Mouse (Mus musculus) CH12F3 (cell line): ENCODE measurements around the gene Gm20388.

ENCODE experiments used
- in situ Hi-C: fragments of 300-500 bp; cut with MboI; formaldehyde crosslinking; loops from 2 replicates; pipeline ENCODE4 v1.14.3; 2020; ENCODE audit warnings: low sequenced_read_pairs

The Gm20388 gene

GRCm38 (mm10) chr8:120507290-120507689, 596.6 kb downstream of the Gm20388 start:
- in situ Hi-C loops: no loop called here

GRCm38 (mm10) chr8:120509136-120510034, 598.7 kb downstream of the Gm20388 start:
- in situ Hi-C loops: no loop called here

GRCm38 (mm10) chr8:120510035-120510416, 599.4 kb downstream of the Gm20388 start:
- in situ Hi-C loops: no loop called here

- in situ Hi-C loops: no loop called here
Measured at GRCm38 (mm10) chr8:120510863-120511457, 600.3 kb downstream of the Gm20388 start.

DNA sequence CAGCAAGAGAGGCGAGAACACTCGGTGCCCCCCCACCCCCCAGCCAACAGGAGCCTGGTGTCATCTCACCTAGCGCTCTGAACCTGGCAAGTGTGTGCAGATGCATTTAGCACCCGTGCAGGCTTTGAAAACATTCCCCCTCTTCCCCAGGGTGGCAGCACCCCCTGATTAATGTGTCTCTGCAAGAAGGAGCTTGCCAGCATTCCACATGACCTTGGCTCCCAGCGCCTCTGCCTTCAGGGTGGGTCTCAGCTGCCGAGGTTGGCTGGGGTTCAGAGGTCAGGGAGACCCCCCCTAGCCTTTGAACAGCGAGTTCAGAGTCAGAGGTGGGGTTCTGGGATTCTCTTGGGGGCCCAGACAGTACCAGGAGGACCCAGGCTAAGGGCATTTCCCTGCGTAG, 601.1 kb downstream of the Gm20388 start:
- in situ Hi-C loops: no loop called here

DNA sequence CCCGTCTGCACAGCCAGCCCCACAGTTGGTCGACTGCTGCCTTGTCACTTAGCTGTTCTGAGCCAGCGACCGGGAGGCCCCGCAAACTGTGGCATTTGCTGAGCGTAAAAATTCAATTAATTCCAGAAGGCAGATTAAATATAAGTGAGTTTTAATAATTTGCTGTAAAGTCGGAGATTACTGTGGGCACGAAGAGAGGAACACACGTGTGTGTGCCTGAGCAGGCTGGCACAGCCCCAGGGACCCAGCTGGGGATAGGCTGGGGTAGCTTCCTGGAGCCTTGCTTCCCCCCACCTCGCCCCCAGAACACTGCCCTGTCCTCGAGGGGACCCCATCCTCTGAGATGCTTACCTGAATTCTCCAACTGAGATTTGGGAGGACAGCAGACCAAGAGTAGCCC, 601.7 kb downstream of the Gm20388 start:
- in situ Hi-C loops: no loop called here

- in situ Hi-C loops: no loop called here
Measured at GRCm38 (mm10) chr8:120513145-120513544, 602.5 kb downstream of the Gm20388 start.

DNA sequence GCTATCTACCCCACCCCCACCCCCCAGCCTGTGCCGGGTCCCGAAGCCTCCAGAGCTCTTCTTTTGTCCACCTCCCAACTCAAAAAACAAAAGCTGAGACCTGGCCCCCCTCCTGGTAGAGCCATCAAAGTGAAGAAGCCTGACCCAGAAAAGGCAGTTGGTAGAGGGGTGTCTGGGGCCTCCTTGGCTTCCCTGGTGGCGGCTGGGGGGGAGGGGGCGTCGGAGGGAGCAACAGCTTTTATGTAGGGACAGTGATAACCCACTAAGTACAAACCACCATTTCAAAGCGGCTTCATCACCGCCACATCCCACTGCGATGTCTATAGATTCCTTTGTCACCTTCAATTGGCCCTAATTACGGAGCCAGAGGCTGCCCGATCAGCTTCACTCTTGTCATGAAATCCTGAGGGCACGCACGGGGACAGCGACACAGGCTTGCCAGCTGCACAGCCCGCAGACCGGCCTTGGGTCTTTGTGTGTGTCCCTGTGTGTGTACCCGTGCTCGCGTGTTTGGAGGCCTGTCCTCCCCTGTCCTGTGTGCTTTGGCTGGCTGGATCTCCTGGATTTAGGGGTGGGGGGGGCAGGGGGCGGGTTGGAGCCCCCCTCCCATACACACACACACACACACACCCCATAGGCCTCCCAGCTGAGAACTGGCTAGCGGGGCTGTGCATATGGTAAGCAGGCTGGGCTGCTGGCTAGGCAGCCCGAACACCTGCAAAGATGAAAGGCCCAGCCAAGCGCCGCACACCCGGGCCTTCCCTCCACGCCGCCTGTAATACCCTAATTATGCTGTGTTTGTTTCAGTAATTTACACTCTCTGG, 603.2 kb downstream of the Gm20388 start:
- in situ Hi-C loops: no loop called here

GRCm38 (mm10) chr8:120515214-120515613, 604.6 kb downstream of the Gm20388 start:
- in situ Hi-C loops: no loop called here

GRCm38 (mm10) chr8:120515650-120516049, 605.0 kb downstream of the Gm20388 start:
- in situ Hi-C loops: no loop called here

- in situ Hi-C loops: no loop called here
Measured at GRCm38 (mm10) chr8:120516182-120516755, 605.6 kb downstream of the Gm20388 start.

GRCm38 (mm10) chr8:120517666-120518410, 607.2 kb downstream of the Gm20388 start:
- in situ Hi-C loops: no loop called here

GRCm38 (mm10) chr8:120518736-120519534, 608.3 kb downstream of the Gm20388 start:
- in situ Hi-C loops: no loop called here

DNA sequence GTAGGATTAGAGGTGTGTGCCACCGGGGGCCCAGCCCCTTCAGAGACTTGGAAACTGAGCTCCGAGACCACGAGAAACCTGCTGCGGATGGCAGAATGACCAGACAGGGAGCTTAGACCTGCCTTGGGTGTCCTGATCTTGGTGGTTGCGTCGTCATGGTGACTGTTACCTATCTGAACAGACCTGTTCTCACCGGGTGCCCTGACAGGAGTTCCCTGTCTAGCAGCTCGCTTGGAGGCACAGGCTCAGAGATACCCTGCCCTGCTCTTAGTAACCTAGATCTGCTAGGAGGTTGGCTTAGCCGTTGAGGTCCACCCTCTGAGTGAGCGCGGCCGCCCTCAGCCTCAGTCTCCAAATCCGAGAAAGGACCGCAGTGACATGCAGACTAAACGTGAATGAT, 609.6 kb downstream of the Gm20388 start:
- in situ Hi-C loops: no loop called here

DNA sequence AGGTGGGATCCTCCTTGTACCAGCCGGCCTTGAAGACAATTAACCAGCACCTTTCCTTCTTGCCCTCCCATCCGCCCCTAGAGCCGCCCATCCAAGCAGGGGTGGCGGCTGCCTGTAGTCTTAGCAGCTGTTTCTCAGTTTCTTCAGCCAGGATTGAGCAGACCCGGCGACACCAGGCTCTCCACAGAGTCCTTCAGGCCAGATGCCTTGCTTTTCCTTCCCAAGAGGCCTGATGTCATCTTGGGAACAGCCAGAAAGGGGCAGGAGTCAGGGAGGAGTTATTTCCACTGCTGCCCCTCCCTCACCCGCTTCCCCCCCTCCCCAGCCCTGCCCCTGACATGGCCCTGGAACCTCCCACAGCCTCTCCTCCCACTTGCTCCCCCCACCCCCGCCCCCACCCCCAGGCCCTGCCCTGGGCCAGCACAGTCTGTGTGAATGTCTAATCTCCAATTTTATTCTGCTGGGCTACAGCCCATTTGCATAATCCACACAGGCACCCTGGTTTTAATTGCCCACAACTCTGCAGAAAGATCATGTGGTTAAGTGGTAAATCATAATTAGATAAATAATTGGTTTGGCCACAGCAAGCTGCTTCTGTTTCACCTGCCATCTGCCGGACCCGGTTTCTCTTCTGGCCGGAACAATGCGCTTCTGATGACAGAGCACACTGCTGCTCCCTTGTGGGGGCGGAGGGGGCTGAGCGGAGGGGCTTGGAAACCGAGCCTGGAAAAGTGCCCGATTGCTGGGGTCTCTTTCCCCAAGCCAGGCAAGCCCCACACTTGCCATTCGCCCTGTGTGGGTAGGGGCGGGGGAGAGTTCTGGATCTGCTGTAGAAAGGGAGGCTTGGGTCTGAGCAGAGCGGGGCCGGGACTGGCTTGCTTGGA, 610.3 kb downstream of the Gm20388 start:
- in situ Hi-C loops: no loop called here

DNA sequence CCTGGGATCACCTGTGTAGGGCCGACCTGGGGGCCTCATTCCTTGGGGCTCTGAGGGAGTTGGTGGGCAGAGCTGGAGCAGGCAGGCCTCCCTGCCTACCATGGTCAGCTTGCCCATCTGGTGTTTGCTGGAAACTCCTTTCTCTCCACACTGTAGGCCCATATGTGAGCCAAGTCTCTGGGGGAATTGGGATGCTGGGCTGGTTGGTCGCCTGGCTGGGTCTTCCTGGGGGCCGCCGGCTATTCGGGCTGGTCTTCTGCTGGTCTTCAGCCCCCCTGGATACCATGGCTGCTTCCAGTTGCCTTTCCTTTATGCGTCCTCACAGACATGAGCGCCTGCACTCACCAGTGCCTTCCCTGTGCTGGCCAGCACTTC, 610.9 kb downstream of the Gm20388 start:
- in situ Hi-C loops: no loop called here

GRCm38 (mm10) chr8:120523641-120524040, 613.0 kb downstream of the Gm20388 start:
- in situ Hi-C loops: no loop called here

DNA sequence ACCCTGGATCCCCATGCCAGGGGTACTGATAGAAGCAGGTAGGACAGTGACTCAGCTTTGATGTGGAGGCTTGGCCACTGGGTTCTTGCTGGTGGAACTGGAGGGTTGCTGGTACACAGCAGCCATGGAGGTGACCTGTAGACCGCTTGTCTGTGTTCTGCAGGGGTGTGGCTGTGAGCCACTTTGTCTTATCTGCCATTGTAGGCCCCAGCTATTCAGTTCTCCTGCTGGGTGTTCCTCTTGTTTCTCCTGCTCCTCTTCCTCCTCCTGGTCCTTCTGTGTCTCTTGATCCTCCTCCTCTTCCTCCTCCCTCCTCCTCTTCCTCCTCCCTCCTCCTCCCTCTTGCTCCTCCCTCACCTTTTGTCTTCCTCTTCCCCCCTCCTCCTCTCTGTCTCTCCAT, 614.5 kb downstream of the Gm20388 start:
- in situ Hi-C loops: no loop called here

DNA sequence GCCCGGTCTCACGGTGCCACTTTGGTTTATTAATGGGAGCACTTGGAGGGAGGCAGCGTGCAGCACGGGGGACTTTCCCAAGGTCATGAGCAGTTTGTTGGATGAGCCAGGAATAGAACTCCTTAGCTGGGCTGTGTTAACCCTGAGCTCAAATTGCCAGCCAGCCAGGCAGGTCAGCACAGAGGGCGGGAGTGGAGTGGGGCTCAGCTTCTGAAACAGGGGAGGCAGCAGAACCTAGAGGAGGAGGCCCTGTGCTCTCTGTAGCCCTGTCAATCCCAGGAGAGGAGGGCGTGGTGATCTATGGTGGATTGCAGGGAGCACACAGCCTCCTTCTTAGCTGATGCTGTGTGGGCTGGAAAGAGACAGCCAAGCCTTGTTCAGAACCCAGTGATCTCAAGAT, 615.2 kb downstream of the Gm20388 start:
- in situ Hi-C loops: no loop called here
